Mouse (Mus musculus) midbrain, embryonic 10.5 days (tissue): ENCODE data around the gene Ddah1. TPM values are rescaled to one million over a fixed set of nuclear protein-coding genes. Genes with fewer than 3 reads are reported as not detected.
"Not testable (repeated sequence)": the region's sequence is repeated elsewhere in the genome, so short reads cannot be mapped to it uniquely, and the experiment has no call there.

Experiments used
- DNase-seq: peaks from one replicate; pipeline ENCODE4 v3.0.0-alpha.2; 2017; ENCODE audit warnings: low spot score
- H3K27ac ChIP-seq: fragments of 300-500 bp; sonication (generic); replicated peaks from 2 replicates; pipeline ENCODE4 v1.5.1; 2016; ENCODE audit warnings: mild to moderate bottlenecking
- H3K27me3 ChIP-seq: fragments of 300-500 bp; sonication (generic); 2 replicates; pipeline ENCODE4 v1.6.1; 2016; ENCODE audit warnings: low read depth, mild to moderate bottlenecking; ENCODE audit not compliant: poor library complexity, severe bottlenecking
- H3K36me3 ChIP-seq: fragments of 300-500 bp; sonication (generic); 2 replicates; pipeline ENCODE4 v1.6.1; 2016; ENCODE audit warnings: mild to moderate bottlenecking, moderate library complexity
- H3K4me1 ChIP-seq: fragments of 300-500 bp; sonication (generic); 2 replicates; pipeline ENCODE4 v1.6.1; 2016
- H3K4me3 ChIP-seq: fragments of 300-500 bp; sonication (generic); 2 replicates; pipeline ENCODE4 v1.5.1; 2016; ENCODE audit warnings: mild to moderate bottlenecking, moderate library complexity
- H3K9me3 ChIP-seq: fragments of 300-500 bp; sonication (generic); replicated peaks from 2 replicates; pipeline ENCODE4 v1.6.1; 2016; ENCODE audit warnings: mild to moderate bottlenecking
- WGBS: fragments of 180-500 bp; shearing (Covaris S2); methylation state at CpG from one replicate; pipeline ENCODE4 v1.1.7; 2016; 5-methylcytosine and 5-hydroxymethylcytosine counted together
- polyA plus RNA-seq: library from polyadenylated mRNA; unstranded; fragments of >200 nt; fragmentation: Nextera tagmentation; extraction: Ambion mirVana; gene quantifications from 2 replicates; pipeline ENCODE4 v1.2.1, GENCODE M21; 2016

The Ddah1 gene
- polyA plus RNA-seq, 1 experiment from 2014 or later = 24.0 TPM

DNA sequence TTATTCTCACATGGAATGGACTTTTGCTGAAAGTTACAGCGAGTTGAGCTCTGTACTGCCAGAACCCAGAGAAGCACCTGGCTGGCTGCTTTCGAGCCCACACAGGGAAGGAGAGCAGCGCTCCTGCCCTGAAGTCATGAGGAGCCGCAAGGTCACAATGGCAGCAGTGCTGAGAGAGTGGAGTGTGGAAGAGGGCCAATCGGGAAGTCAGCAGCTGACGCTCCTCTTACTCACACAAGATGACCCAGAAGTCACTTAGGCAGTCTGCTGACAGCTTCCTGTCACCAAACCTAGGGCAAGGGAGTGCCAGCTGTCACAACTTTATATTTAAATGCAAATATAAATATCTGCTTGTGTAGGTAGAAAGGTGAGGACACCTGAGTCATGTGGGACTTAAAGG is 154.8 kb downstream of the Ddah1 start:
- Histone ChIP-seq H3K27me3 (no peaks in the 10 kb centered on the region), H3K36me3 (no peaks in the 10 kb centered on the region), H3K9me3 (no peaks in the 10 kb centered on the region; the same call in 1 of the 2 replicates), H3K4me1 (no peaks in the 10 kb centered on the region), H3K27ac (no peak overlapping the region), H3K4me3 (no peak overlapping the region)
- no peak for DNase-seq
- 82% methylated on average over 6 of the region's 6 CpGs for WGBS

DNA sequence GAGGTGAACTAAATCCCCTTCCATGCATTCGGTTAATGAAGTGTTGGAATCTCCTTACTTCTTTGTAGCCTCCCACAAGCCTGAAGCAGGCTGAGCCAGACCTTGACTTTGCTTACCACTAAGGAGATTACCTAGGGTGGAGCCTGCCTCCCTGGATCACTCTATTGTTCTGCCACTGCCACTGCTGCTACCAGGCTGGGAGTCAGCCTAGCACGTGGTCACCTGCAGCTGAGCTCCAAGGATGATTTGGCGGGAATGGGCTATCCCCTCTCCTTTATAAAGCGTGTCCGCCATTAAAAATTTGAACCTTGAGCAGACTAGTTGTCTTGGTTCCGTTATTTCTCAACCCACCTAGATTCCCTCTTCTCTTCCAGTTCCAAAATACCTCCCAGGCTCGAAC is 155.5 kb downstream of the Ddah1 start:
- 58% methylated on average over 7 of the region's 7 CpGs for WGBS
- not testable (repeated sequence) for DNase-seq, H3K36me3 ChIP-seq, H3K27ac ChIP-seq, H3K4me1 ChIP-seq, H3K9me3 ChIP-seq, H3K4me3 ChIP-seq, H3K27me3 ChIP-seq

DNA sequence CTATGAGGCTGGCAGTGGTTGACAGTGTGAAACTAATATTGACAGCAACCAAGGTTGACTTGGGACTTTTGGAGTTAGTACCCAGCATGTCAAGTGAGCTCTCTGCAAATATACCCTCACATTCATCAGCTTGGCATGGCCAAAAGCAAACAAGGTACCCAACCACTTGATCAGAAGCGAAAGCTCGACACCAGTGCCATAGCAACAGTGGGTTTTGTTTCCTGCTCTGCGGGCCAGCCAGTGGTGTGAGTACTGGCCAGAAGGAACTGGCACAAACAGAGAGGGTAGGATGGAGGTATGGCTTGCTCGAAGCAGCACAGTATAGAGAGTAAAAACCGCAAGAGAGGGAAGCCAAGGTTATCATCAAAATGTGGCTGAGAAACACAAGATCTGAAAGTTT is 157.9 kb downstream of the Ddah1 start:
- DNase-seq = no peak
- Histone ChIP-seq H3K27ac (no peak overlapping the region), H3K36me3 (no peaks in the 10 kb centered on the region), H3K4me1 (no peaks in the 10 kb centered on the region), H3K9me3 (no peaks in the 10 kb centered on the region; the same call in 1 of the 2 replicates), H3K27me3 (no peaks in the 10 kb centered on the region), H3K4me3 (no peak overlapping the region)
- WGBS = 93% methylated on average over 5 of the region's 5 CpGs

DNA sequence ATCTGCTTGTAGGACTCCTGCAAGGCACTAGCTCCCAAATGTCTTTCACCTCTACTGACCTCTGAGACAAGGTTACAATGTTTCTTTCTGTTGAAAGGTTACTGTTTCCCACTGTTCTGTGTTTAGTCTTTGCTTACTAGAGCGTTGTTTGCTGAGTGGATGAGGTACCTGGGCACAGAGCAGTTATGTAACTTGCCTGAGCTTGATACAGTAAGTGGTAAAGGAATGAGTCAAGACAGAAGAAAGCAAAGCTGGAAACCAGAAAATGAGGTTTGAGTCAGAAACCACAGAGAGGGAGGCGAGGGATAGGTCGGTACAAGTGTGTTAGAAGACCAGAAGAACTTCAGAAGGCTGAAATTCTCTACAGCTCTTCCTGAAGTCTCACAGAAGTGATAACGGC is 158.4 kb downstream of the Ddah1 start:
- WGBS = 90% methylated on average over 4 of the region's 4 CpGs
- DNase-seq = no peak
- no peak overlapping the region for H3K4me3 ChIP-seq
- H3K27ac ChIP-seq = no peak overlapping the region
- no peaks in the 10 kb centered on the region for H3K36me3 ChIP-seq
- no peaks in the 10 kb centered on the region for H3K4me1 ChIP-seq
- no peaks in the 10 kb centered on the region for H3K27me3 ChIP-seq
- no peaks in the 10 kb centered on the region; the same call in 1 of the 2 replicates for H3K9me3 ChIP-seq

- Histone ChIP-seq H3K27me3 (no peaks in the 10 kb centered on the region), H3K36me3 (no peaks in the 10 kb centered on the region), H3K27ac (peak within 1 kb of the TSS; percentile 95), H3K4me3 (peak within 1 kb of the TSS; percentile 92), H3K9me3 (no peaks in the 10 kb centered on the region; the same call in 1 of the 2 replicates), H3K4me1 (peaks cover 24% of the 10 kb centered on the region)
- 26% methylated on average over 11 of the region's 11 CpGs for WGBS
- DNase-seq = no peak
Observed at GRCm38 (mm10) chr3:145922019-145922854, 163.8 kb downstream of the Ddah1 start, which contains the start of gene Bcl10. Gene Bcl10, plus strand, starts transcription at chr3:145922804.

GRCm38 (mm10) chr3:145922971-145923370 is 164.5 kb downstream of the Ddah1 start:
- Histone ChIP-seq H3K4me1 (peaks cover 24% of the 10 kb centered on the region), H3K36me3 (peaks cover 6% of the 10 kb centered on the region), H3K27ac (no peak overlapping the region), H3K9me3 (no peaks in the 10 kb centered on the region; the same call in 1 of the 2 replicates), H3K27me3 (no peaks in the 10 kb centered on the region), H3K4me3 (no peak overlapping the region)
- 74% methylated on average over 3 of the region's 3 CpGs for WGBS
- no peak for DNase-seq

DNA sequence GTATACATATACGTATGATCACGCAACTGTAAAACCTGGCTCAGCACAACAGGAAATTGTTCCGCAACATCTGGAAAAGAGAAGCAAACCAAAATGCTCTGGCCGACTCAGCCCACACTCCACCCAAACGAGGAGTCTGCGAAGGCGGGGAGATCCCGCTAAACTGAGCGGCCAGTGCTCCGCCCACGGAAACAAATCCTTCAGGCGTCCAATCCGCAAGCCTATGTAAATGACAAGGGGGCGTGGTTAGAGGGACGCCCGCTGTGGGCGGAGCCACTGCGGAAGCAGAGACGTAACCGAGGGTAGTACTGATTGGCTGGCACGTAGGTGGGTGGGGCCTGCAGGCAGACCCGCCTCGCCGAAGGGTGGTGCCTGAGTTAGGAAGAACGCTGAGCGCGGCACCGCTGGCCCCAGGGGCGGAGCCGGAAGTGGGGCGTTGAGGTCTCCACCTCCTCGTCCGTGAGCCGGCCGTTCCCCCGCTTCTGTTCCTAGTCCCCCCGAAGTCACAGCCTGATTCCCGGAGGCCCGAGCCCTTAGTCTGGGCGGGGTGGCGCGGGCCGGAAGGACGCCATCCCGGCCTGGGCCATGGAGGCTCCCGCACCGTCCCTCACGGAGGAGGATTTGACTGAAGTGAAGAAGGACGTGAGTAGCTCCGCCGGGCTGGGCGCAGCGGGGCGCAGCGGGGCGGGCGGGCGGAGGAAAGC is 165.6 kb downstream of the Ddah1 start:
- under 1% methylated on average over 57 of the region's 58 CpGs for WGBS
- Histone ChIP-seq H3K4me3 (peak overlapping the region; percentile 92), H3K27ac (peak overlapping the region; percentile 95), H3K4me1 (peaks cover 27% of the 10 kb centered on the region), H3K36me3 (peaks cover 10% of the 10 kb centered on the region), H3K27me3 (no peaks in the 10 kb centered on the region), H3K9me3 (no peaks in the 10 kb centered on the region)
- DNase-seq = peak; percentile 99

GRCm38 (mm10) chr3:145924649-145925337 is 166.3 kb downstream of the Ddah1 start:
- Histone ChIP-seq H3K36me3 (peaks cover 10% of the 10 kb centered on the region), H3K27me3 (no peaks in the 10 kb centered on the region), H3K4me1 (peaks cover 30% of the 10 kb centered on the region), H3K27ac (peak overlapping the region; percentile 95), H3K4me3 (peak overlapping the region; percentile 92), H3K9me3 (no peaks in the 10 kb centered on the region)
- 5% methylated on average over 39 of the region's 39 CpGs for WGBS
- DNase-seq = no peak

- H3K36me3 ChIP-seq = peaks cover 17% of the 10 kb centered on the region
- H3K4me3 ChIP-seq = peak overlapping the region; percentile 92
- no peak for DNase-seq
- H3K27me3 ChIP-seq = no peaks in the 10 kb centered on the region
- H3K9me3 ChIP-seq = no peaks in the 10 kb centered on the region
- peaks cover 30% of the 10 kb centered on the region for H3K4me1 ChIP-seq
- no peak overlapping the region for H3K27ac ChIP-seq
- WGBS = 79% methylated on average over 5 of the region's 5 CpGs
Observed at GRCm38 (mm10) chr3:145925506-145925905, 167.0 kb downstream of the Ddah1 start.

DNA sequence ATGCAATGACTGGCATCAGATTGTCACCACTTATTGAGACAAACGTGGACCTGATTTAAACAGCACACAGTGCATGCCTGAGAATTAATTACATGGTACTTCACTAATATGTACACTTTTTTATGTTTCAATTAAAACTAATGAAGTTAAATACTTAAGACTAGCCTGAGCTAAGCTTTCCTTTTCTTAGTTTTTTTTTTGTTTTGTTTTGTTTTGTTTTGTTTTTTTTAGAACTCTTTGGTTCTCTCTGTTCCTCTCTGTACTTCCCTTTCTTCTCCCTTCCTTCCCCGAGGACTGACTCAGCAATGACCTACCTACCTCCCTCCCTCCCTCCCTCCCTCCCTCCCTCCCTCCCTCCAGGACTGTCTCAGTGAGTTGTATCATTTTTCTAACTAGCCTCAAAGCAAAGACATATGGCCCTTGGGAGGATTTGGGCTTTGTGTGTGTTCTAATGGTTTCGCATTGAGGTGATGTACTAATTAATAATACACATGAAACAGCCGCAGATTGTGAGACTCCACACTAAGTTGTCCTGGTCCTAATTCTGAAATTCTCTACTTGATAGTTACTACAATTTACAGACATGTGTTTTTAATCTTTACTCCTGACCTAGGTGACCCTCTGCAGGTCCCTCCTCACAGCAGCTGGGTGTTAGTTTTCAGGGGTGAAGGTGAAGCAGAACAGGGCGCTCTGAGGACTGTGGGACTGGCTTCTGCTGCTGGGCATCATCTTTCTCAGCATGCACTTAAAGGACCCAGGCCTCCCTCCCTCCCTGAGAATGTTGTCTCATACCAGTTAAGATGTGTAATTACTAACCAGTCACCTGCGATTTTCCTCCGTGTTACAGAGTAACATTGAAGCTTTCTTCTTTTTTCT is 171.3 kb downstream of the Ddah1 start:
- 72% methylated on average over 7 of the region's 7 CpGs for WGBS
- Histone ChIP-seq H3K4me1 (peaks cover 18% of the 10 kb centered on the region), H3K27ac (no peak overlapping the region), H3K9me3 (no peaks in the 10 kb centered on the region), H3K27me3 (no peaks in the 10 kb centered on the region), H3K36me3 (peaks cover 54% of the 10 kb centered on the region), H3K4me3 (no peak overlapping the region)
- no peak for DNase-seq

DNA sequence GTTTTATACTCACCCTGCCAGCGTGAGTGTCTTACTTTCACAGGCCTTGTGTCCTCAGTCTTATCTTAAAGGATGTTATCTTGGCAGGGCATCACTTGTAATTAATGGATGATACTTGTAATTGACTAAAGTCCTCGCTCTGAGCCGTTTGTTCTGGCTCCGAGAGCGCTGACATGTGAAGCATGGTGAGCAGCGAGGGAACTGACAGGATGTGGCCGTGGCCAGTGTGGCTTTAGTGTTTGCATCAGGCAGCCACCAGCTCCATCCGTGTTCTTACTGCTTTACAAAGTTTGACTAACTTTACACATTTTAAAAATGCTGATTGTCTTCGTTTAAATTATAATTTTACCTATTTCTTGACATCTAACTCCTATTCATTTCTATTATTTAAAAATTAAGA is 175.4 kb downstream of the Ddah1 start:
- Histone ChIP-seq H3K27ac (no peak overlapping the region), H3K9me3 (no peaks in the 10 kb centered on the region), H3K27me3 (no peaks in the 10 kb centered on the region), H3K4me1 (peaks cover 15% of the 10 kb centered on the region), H3K4me3 (no peak overlapping the region), H3K36me3 (peaks cover 44% of the 10 kb centered on the region)
- DNase-seq = no peak
- 92% methylated on average over 9 of the region's 9 CpGs for WGBS
